Mouse (Mus musculus): Measurements from ENCODE around the gene Vmp1.

DNA sequence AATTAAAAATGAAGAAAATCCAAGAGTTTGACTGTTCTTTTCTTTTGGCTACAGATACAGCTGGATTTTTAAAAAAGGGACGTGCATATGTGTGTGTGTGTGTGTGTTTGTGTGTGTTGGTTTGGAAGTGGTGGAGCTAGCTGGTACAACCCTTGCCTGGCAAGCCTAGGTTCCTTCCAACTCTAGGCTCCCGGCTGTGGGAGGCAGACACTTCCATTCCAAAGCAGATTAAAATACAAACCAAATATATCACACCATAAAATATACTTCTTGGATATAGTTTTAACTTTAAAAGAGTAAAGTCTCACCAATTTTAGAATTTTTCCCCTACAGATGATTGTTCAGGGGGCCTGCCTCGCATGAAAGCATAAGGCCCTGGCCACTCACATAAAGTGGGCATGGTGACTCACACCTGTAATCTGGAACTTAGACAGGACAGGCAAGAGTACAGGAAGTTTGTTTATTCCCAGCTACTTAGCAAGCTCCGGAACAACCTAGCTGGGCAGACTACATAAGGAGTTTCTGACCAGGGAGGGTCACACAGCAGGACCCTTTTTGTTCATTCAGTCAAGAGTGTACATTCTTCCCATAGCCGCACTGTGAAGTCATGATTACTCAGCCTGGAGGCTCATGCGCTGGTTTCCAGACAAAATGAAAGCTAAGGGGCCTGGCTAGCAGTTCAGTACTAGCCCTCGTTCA, 37.4 kb downstream of the Vmp1 start:
- TF ChIP-seq CTCF (conservative IDR thresholded peaks at IDR 0.05; ENCODE audit: insufficient read depth, insufficient read length, low read depth, low read length) (no peak), POLR2A (IDR thresholded peaks at IDR 0.05; ENCODE audit: low read depth, low read length) (no peak)
